Mouse (Mus musculus) liver, adult (tissue): ENCODE measurements around the gene Hddc2.

Source experiments
- GATA4 ChIP-seq: IDR thresholded peaks from 2 replicates; pipeline ENCODE4 v1.6.1; 2014; ENCODE audit warnings: mild to moderate bottlenecking, low read length; ENCODE audit not compliant: insufficient replicate concordance

Gene Hddc2

DNA sequence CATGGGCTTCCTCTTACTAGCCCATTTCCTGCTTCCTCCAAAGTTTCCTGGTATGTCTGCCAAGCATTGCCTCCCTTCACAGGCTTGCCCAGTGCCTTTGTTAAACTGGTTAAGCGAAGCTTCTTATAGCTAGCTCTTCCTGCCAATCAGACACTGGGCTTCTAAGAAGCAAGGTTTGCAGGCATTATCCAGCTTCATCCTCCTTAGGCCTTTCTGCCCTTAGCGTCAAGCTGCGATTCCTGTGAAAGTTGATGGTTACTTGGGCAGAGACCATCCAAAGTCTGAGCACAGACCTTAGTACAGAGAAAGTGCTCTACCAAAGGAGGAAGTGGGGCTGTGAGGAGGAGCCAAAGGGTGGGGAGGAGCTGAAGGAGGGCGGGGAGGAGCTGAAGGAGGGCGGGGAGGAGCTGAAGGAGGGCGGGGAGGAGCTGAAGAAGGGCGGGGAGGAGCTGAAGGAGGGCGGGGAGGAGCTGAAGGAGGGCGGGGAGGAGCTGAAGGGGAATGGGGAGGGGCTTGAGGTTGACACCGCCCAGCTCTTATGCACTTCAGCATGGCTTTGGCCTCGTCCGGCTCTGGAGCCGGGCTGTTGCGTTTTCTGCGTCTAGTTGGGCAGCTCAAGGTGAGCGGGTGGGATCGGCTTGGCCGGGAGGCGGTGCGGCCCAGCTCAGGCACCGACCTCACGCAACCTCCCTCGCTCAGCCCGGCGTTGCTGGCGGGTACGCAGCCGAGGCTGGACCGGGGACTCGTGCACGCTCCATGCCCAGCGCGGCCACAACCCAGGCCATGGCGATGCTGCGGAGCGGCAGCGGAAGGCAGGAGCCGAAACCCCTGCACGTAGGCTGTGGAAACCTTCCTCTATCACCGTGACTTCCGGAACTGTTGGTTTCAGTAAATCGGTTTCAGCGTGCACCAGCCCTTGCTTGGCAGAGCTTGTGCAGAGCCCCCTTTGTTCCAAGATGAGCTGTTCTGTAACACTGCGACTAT, at the start of gene Hddc2:
TSS of gene Hddc2 (plus strand) at position 519 of the 984 bp plus-strand sequence.
- TF ChIP-seq GATA4 = no peak

DNA sequence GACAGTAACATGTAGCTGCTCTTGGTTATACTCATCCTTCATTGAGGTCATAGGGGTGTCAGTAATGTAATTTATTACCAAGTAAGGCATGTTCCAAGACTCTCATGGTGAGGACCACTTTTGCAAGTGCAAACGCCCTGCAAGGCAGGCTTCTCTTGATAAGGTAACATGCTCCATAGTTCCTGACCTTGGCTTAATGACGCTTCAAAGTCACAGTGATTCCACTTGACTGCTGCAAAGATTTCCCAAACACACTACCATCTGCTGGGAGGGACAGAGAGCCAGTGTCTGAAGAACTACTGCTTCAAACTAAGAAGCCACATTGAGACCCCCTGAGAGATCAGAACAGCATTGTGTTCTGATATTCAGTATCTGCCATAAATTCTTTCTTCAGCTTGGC, 40.4 kb upstream of the Hddc2 start:
- no peak for TF ChIP-seq GATA4

DNA sequence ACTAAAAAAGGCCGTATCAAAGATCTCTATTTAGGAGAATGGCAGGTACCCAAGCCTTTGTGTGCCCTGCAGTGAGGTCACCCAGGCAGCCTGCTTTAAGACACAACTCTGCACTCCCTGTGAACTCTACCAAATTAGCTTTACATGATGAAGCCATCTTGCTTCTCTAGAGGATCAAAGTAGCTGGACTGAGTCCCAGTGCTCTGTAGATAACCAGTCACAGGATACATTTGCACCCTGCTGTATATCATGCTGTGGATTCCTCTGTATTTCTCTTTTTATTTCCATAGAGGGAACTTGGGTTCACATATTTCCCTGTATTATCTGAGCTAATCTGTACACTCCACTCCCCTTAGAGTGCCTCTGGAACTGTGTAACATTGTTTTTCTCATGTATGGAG, 40.0 kb upstream of the Hddc2 start:
- TF ChIP-seq GATA4 = no peak

DNA sequence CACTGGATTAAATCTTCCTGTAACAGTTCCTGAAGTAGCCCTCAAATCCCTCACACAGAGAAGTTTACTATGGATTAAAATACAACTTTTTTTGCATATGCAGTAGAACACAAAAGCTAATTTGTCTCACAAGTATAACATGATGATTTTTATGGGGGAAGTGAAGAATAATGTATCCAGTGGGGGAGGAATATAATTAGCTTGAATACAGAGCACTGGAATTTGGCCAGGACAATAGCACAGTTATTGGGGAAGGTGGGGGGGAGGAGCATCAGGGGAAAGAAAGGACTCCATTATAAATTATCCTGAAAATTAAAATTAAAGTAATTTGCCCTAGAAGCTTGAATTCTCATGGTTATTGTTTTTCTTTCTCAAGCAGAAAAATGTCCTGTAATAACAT, 25.4 kb upstream of the Hddc2 start:
- TF ChIP-seq GATA4 = no peak

DNA sequence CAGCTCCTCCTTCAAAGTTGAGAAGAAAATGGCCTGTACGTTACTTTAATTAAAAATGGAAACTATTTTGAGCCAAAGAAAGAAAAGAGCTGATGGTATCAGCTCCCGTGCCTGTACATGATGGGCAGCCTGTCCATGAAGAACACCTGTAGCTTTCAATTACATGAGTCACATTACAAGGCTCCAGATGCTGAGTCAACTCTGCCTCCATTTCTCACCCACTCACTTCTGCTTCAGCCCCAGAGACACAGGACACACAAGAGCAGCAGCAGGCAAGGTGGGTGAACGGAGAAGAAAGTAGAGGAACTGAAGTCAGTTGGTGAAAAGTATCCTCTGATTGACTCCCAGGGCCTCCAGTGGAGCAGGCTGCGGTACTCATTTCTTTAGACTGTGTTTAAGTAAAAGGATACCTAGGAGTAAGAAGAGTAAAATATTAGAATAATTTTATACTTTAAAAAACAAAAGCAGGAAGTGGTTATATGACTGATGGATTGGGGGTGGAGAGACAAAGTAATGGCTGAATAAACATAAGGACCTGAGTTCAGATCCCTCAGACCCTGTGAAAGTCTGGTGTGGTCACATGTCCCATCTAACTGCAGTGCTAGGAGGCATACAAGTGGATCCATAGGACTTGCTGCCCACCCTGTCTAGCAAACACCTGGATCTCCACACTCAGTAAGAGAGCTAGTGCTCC, 24.3 kb upstream of the Hddc2 start:
- TF ChIP-seq GATA4 = no peak

DNA sequence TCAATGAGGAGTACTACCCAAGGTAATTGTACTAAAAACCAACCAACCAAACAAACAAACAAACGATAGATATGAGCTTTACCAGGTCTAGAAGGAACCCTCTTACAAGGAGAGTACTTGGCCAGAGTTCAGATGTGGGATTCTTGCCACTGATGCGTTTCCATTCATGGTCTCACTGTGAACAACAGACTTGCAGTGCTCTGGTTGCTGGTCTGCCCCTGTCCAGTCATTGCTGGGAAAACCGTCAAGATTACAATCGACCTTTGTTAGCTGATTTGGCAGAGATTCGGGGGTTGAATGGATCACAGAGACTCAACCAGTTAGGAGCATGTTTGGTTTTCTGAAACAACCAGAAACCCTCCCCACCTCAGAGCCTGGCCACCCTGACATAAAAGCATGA, 17.5 kb upstream of the Hddc2 start:
- TF ChIP-seq GATA4 = no peak

DNA sequence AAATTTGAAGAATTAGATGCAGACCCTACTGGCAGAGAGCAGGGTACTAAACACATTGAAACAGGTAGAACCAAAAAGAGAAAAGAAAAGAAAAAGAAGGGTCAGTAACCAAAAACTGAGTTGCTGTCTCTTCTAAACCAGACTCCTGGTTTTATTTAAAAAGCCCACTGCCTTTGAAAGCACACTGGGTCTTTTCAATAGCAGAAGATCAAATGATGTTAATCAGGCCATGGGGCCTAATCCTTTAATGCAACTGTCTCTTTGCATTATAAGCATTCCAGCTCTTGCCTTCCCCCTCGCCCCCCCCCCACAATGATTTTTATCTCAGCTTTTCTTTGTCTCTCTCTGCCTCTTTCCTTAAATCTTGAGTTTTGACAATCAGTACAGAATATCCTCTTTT, 16.7 kb upstream of the Hddc2 start:
- TF ChIP-seq GATA4 = no peak

DNA sequence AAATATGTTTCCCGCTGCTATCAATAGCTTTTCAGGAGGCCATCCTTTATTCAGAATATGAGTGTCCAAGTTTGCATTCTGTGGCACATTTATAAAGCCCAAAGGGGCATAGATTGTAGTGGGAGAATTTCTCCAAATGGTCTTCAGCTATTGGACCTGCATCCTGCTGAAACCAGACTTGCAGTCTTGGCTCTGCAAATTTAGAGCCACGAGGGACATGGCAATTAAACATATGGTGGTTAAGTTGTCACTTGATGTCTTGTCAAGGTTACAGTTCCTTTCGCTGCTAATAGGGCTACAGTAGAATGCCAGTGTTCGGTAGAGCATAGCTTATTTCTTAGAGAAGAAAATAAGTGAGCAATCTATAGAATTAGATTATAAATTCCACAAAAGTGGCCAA, 16.1 kb upstream of the Hddc2 start:
- TF ChIP-seq GATA4 = no peak

DNA sequence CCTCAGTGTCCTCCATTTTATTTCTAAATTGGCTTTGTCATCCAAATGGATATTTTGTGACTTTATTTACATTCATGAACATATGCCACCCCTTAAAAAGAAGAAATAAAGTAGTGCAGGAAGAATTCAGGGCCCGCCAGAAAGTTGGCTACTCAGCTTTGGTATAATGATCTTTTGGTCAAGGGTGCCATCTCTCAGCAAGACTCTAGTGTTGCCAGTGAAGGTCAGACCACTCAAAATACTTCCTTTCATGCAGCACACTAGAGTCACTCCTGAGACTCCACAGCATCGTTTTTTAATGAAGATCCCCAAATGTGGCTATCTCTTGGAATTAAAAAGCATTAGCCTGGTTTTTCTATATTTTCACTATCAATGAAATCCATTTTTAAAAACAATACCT, 14.9 kb upstream of the Hddc2 start:
- TF ChIP-seq GATA4 = no peak

DNA sequence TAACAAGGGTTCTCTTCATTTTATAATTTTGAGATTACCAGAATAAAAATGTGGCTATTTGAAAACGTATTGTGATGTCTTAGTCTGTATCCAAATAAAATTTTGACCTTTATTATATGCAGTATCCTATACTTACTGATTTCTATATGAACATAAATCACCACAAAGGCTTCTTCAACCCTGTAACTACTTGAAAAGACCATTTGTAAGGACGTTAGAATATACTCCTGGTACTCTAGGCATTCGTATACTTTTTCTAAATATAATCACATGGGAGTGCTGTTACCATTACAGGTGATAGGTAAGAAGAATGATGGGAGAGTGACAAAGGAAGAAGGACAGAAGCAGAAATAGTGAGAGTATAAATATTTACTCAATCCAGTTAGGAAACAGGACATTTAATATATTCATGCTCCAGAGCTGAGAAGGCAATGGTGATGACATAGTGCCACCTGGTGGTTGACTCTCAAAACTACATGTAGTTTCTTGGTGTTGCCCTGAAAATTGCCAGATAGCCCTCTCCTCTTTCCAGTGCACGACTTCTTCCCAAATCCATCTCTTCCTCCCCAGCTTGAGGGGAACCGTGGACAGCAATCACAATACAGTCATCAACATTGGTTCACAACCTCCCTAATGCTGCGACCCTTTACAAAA, 14.1 kb upstream of the Hddc2 start:
- no peak for TF ChIP-seq GATA4

DNA sequence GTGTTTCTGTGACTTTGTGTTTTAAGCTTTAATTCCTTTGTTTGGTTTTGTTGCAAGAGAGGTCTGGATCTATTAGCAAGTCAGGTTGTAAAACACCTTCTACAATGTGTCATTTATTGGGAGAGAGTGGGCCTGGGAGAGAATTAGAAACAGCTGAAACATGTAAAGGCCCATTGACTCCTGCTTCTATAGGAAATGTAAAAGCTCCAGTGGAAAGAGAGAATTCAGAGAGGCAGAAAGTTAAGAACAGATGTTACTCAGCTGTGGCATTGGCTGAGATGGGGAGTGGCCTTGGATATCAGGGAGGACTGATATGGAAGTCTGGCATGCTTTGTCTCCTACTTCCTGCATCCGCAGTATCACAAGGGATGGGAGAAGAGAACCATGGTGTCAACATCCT, 12.9 kb upstream of the Hddc2 start:
- TF ChIP-seq GATA4 = no peak; the same call in 1 of the 2 replicates

DNA sequence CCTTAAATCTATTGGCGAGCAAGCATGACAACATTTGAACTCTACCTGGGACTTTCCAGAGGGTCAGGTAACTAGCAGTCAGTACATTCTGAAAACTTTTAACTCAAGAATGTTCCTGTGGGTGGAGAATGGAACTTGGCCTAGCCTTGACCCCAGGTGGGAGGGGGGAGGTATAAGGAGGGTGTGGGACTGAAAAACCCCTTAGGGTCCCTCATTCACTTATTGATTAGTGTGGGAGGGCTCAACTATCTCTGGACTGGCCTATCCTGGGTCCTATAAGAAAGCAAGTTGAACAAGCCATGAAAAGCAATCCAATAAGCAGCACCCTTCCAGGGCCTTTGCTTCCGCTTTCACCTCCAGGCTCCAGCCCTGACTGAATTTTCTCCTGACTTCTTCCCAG, 9.7 kb upstream of the Hddc2 start:
- no peak for TF ChIP-seq GATA4

DNA sequence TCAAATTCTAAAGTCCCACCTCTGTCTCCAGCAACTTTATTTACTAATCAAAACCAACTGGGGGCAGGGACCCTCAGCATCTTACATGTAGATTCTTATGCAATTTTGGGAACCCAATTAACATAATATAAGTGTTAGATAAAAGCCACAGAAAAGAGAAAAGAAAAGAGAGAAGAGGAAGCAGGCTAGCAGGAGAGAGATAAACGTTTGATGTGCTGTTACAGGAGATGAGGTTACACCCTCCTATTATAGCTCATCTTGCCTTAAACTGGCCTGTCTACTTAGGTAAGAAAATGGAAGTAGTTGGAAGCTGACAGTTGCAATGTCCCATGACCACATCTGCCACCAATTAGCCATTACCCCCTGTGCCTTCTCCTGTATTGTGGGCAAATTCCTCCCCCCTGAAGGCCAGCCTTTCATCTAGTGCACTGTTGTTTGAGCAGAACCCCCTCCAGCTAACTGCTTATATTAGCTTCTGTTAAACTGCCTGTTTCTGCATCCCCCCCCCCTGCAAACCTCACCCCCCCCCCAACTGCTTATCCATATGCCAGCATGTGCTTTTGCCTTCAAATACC, 6.1 kb upstream of the Hddc2 start:
- TF ChIP-seq GATA4 = no peak

DNA sequence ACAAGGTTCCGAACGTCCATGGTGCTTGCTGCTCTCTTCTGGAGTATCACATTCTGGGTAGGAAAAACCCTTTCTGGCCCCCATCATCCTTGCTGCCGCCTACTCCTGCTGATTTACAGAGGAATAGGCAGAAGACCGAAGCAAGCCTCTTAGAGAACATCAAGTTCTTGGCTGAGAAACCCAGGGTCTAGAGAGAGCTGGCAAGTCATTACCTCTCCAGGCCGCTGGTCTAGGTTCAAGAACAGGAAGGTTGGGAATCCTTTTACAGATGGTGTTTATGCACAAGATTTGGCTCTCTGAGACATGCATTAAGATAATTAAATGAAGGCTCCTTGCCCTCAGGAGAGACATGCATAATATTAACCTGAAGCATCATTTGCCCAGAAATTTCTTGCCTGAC, 5.3 kb downstream of the Hddc2 start:
- no peak for TF ChIP-seq GATA4

DNA sequence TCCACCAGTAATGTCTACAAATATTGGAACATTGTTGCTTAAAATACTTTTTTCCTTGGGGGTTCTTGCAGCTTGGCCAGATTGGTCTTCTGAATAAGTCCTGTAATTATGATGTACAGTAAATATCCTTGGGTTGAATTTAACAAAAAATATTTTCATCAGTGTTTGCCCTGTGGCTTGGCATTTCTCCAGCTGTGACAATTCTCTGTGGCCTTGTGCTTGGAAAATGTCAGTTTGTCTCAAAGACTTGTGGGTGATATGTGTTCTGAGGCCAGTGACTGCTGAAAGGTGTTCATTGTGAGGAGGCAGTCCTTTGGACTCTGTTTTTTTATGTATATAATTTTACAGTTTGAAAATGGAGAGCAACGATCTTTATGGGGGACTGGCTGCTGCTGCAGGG, 16.3 kb downstream of the Hddc2 start:
- no peak for TF ChIP-seq GATA4
